Mouse (Mus musculus) right cerebral cortex, postnatal 14 days (tissue): ENCODE measurements at regions not wholly inside any gene's neighbourhood (a gene's known extent, or its start where the extent isn't known, plus 50 kb on each side); places are given as distances from the start of the nearest gene placed in this dataset.
A peak's percentile ranks its signal among the peaks of the same experiment; 100 is the strongest.

Experiments used
- DNase-seq: peaks from one replicate; pipeline ENCODE4 v3.0.0; 2022

- DNase-seq = no peak
Observed at GRCm38 (mm10) chr2:51073040-51073594, 75.8 kb downstream of the Rnd3 start.

DNA sequence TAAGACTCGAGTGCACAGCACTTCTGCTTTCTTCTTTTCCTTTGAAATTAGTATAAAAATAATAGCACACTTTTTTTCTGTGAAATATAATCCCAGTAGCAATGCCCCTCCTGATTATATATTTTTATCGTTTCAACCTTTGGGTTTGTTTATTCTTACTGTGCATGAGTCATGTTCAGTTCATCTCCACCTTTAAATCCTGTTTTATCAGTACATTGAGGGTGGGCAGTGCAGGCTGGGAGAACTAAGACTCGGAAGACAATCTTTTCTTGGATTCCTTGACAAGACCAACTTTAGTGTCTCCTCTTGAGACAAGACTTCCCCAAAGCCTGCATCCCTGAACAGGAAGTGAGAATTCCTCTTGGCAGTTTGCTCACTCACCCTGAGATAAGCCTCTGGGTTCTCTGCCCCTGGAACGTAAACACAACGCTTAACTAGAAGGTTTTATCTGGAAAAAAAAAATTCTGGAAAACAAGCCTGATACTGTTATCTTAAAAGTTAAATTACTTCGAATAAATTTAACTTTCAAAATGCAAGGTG is 76.5 kb downstream of the Rnd3 start:
- no peak for DNase-seq

DNA sequence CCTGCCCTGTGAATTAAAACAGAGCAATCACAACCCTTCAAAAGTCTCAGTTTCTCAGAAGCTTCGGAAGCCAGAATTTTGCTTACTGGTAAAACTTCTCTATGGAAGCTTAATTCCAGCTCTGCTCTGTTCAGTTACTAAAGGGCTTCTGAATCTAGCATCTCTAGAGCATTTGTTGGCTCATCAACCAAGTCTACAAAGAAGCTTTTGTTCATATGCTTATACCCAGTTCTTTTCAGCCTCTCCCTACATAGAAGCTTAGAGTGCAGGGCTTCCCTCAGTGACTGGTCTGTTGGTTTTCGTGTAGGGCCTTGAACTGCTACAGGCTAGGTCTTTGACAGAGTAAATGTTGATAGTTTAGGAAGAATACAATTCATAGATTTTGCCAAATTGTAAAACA is 78.0 kb downstream of the Rnd3 start:
- no peak for DNase-seq

- DNase-seq = peak; percentile 23
Observed at GRCm38 (mm10) chr2:51066423-51066831, 82.5 kb downstream of the Rnd3 start.

GRCm38 (mm10) chr2:51065821-51066220 is 83.1 kb downstream of the Rnd3 start:
- DNase-seq = no peak

DNA sequence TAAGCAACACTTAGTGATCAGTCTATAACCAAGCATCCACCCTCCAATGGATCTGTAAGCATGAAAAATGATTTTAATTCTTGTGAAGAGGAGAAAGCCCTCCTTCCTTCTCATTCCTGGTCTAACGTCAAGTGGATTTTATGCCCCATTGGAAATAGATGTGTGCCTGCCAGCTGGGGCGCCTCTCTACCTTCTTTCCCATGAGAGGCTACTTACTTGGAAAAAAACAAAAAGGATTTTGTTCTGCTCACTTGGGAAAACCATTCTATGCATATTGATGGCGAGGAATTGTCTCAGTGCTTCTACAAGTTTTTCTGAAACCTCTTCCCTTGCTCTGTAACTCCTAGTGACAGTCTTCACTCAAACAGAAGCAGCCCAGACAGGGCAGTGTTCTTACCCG is 84.1 kb downstream of the Rnd3 start:
- no peak for DNase-seq

DNA sequence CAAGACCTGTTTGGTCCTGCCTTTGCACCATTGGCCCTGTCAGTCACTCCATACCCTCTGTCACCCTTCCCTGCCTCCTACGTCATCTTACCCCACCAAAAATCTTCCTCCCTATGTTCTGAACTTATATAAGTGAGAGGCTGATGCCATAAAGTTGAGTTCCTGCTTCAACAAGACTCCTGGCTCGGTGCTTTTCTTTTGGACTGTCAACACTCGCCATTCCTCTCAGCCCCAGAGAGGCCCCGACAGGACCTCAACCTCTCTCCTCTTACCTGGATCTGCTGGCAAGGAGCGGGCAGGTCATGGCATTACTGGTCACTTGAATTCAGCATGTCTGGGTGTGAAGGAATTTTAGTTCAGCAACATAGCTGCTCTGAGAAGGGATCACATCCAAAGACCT is 86.9 kb downstream of the Rnd3 start:
- DNase-seq = no peak

GRCm38 (mm10) chr2:51058158-51058557 is 90.8 kb downstream of the Rnd3 start:
- no peak for DNase-seq

DNA sequence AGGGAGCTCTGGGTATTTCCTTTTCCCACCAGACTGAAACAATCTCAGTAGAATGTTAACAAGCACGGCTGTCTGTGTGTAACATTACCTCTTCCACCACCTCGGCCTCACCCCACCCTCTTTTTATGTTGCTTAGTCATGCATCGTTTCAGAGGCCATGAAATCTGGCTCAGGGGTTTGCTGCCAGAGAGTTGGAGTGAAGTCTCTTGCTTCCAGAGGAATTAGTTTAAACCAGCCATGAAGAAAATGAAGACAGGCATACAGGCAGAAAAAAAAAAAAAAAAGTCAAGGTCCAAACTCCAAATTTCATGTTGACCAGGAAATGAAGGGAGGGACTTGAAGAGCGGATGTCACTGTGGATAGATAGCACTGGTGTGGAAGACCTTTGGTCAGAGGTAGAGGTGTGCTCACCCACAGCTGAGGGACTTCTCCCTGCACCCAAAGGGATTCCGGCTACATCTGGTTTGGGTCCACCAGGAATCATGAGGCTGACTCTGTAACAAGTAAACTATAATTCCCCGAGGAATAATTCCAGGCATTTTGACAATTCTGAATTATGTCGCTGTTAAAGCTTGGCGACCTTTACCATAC is 92.7 kb downstream of the Rnd3 start:
- DNase-seq = no peak

DNA sequence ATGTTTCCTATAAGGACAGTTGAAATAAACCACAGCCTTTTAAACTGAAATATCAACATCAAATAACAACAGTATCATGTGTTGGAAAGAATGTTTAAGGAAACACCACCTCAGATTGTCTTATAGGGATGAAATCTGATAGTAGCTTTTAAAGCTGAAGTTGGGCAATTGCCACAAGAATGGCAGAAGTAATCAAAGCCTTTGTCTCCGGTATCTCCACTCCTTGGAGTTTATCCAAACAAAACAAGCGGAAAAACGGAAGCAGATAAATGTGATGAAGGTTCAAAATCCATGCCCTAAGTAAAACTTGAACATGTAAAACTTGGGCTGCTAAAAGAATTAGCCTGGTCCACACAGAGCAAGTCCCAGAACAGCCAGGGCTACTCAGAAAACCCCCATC is 93.6 kb downstream of the Rnd3 start:
- no peak for DNase-seq

- DNase-seq = no peak
Observed at GRCm38 (mm10) chr2:51049834-51050170, 99.1 kb downstream of the Rnd3 start.

- DNase-seq = no peak
Observed at GRCm38 (mm10) chr2:51049101-51049833, 99.6 kb downstream of the Rnd3 start.

DNA sequence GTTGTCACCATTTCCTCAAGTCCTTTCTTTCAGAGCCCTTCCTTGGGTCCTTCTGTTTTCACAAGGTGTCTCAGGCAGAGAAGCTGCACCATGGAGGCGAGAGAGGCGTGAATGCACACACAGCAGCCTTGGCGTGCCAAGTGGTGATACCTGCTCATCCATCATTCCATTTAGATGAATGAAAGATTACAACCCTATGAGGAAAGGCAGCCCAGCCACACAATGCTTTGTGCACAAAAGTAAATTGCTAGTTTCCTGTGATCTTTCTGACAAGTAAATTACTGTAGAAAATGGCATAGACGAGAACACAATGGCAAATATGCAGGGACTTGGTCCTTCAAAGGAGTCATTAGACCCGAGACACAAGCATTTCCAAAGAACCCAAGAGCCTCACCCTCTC is 101.4 kb downstream of the Rnd3 start:
- DNase-seq = no peak

DNA sequence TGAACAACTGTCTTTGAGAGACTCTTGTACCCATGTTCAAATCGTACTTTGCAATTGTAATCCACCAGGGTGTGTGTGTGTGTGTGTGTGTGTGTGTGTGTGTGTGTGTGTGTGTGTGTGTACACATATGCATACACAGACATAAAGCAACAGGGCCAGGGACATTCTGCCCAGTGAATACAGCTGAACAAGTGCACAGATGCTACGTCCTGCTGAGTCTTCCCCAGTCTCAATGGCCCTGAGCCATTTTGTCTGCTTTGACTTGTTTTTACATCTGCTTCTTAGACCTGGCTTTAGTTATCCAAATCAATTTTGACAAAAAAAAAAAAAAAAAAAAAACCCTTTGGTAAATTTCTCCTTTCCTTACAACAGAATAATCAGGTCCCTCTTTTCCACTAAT is 103.3 kb downstream of the Rnd3 start:
- no peak for DNase-seq

GRCm38 (mm10) chr2:51041101-51041500 is 107.8 kb downstream of the Rnd3 start:
- DNase-seq = no peak

GRCm38 (mm10) chr2:51038685-51039084 is 110.2 kb downstream of the Rnd3 start:
- no peak for DNase-seq

DNA sequence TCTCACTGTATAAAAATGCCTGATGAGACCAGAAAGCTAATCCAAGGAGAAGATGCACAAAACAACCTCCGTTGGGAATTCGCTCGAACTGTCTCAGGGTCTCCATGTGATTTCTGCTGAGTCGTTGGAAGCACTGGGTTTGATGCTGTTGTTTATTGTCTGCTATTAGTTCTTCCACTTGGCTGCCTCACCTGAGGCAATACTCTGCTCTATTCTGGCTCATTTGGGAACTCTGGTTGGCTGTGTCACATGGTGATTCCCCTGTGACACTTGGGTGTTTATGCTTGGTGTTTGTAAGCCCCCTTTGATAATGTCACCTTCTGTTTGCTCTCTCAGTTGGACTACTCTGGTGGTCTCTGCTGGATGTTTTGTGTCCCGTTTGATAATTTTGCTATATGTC is 111.9 kb downstream of the Rnd3 start:
- DNase-seq = no peak

DNA sequence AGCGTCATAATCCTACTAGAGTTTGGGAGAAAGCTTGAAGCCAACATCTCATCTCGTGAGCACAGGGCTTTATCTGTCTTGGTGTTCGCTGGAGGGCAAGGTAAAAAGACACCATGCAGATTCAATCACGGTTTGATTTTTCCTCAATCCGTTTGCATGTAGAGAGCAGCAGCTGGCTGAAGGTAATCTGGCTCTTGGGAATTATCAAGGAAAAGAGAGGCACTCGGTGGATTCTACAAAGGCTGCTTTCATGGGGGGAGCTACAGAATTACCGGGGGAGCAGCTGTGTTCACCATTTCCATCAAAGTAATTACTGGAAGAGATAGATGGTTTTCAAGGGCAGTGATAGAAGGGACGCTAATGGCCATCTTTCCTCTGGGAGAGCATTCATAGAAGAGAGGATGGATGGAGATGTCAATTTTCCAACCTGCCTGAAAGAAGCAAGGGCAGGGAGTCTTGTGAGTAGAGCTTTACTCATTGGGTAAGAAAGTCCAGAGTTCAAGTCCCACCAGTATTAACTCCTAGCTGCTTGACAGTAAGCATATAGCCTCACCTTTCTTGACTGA is 112.6 kb downstream of the Rnd3 start:
- DNase-seq = no peak

GRCm38 (mm10) chr2:51033881-51034280 is 115.0 kb downstream of the Rnd3 start:
- no peak for DNase-seq

DNA sequence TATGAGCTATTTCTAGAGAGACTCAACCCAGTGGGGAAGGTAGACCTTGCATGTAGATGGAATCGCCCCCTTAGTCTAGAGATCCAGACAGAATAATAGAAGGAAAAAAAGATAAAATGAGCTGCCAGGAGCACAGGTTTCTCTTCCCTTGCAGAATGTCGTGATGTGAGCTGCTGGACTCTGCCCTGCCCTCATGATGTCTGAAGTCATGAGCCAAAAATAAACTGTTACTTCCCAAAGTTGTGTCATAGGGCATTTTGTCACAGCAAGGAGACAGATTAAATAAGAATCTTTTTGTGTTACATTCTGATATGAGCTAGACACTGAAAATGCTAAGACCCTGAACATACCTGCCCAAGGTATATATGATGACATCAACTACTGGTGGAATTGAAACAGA is 126.4 kb downstream of the Rnd3 start:
- DNase-seq = no peak

GRCm38 (mm10) chr2:51016129-51016402 is 132.8 kb downstream of the Rnd3 start:
- no peak for DNase-seq

DNA sequence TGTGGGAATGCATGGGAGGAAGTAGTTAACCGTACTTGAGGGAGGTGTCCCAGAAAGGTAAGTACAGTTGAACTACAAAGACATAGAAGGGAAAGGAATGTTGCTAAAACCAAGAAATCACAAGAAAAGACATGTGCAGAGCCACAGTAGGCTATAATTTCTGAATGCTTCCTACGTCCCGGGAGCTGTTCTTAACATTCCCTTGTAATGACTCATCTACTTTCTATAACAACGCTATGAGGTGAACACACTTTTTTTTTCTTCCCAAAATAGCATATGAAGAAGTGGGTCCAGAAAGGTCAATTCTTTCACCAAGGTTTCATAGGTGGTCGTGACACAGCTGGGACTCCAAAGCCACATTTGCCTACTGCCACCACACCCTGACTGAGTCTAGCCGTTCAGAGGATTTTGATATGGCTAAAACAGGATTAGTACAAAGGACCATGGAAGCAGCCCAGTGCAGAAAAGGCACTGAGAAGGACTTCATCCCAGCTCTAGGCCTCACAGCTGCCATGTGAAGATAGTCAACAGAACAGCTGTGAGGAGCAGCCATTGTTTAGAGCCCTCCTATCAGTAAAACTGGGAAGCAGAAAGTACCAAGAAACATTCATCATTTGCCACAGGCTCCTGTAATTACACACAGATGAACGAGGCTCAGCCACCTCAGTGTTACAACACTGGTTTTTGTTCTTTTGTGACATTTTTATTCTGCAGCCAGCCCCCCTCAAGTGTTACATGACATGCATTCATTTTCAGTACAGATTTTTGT is 133.4 kb downstream of the Rnd3 start:
- DNase-seq = no peak

DNA sequence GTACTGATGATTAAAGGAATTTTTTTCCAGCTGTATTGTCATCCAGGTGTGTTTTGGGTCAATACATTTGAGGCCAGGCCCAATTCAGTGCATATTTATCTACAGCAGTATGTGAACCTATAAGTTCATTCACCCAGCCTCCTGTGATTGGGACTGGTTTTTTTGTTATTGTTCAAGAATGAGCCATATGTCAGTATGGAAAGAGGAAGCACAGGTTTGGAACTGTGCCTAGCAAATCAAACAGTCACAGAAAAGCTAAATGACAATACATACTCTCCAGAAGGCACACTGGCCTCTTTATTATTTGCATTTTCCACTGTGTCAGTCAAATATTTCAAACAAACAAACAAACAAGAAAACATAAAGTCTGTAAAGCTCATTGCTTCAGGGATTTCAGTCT is 134.7 kb downstream of the Rnd3 start:
- no peak for DNase-seq

- no peak for DNase-seq
Observed at GRCm38 (mm10) chr2:51013090-51013489, 135.8 kb downstream of the Rnd3 start.
